Mouse (Mus musculus) forebrain, postnatal 0 days (tissue): ENCODE measurements around the gene Khdc1b. TPM values are rescaled to one million over a fixed set of nuclear protein-coding genes. Genes with fewer than 3 reads are reported as not detected.
"Not testable (repeated sequence)": the region's sequence is repeated elsewhere in the genome, so short reads cannot be mapped to it uniquely, and the experiment has no call there.

Source experiments
- ATAC-seq: fragments of 200-750 bp; cut with Nextera tagmentation; 2 replicates; pipeline ENCODE4 v1.8.0; 2017; ENCODE audit warnings: mild to moderate bottlenecking, moderate library complexity
- DNase-seq: peaks from one replicate; pipeline ENCODE4 v3.0.0-alpha.2; 2015
- H3K27ac ChIP-seq: fragments of 300-500 bp; sonication (generic); 2 replicates; pipeline ENCODE4 v1.5.1; 2014; ENCODE audit warnings: low read depth, mild to moderate bottlenecking, antibody characterized with exemption, low read length, moderate library complexity, mixed read lengths
- H3K27me3 ChIP-seq: fragments of 300-500 bp; sonication (generic); 2 replicates; pipeline ENCODE4 v1.6.1; 2014; ENCODE audit warnings: mild to moderate bottlenecking, low read length, mixed read lengths; ENCODE audit not compliant: insufficient read depth
- H3K36me3 ChIP-seq: fragments of 300-500 bp; sonication (generic); 2 replicates; pipeline ENCODE4 v1.6.1; 2014; ENCODE audit warnings: mild to moderate bottlenecking, moderate library complexity; ENCODE audit not compliant: insufficient read depth
- H3K4me1 ChIP-seq: fragments of 300-500 bp; sonication (generic); 2 replicates; pipeline ENCODE4 v1.6.1; 2014; ENCODE audit warnings: antibody characterized with exemption; ENCODE audit not compliant: insufficient read depth
- H3K4me2 ChIP-seq: fragments of 300-500 bp; sonication (generic); 2 replicates; pipeline ENCODE4 v1.6.1; 2014; ENCODE audit warnings: low read depth, mild to moderate bottlenecking, moderate library complexity
- H3K4me3 ChIP-seq: fragments of 300-500 bp; sonication (generic); 2 replicates; pipeline ENCODE4 v1.5.1; 2014; ENCODE audit warnings: low read depth, low read length, mixed read lengths
- H3K9ac ChIP-seq: fragments of 300-500 bp; sonication (generic); 2 replicates; pipeline ENCODE4 v1.6.1; 2014; ENCODE audit warnings: mild to moderate bottlenecking
- H3K9me3 ChIP-seq: fragments of 300-500 bp; sonication (generic); 2 replicates; pipeline ENCODE4 v1.6.1; 2016; ENCODE audit warnings: low read length
- CTCF ChIP-seq: sonication (generic); IDR thresholded peaks from 2 replicates; pipeline ENCODE4 v1.5.1; 2016; ENCODE audit warnings: antibody characterized with exemption, control low read depth, low read depth
- WGBS: fragments of 180-500 bp; shearing (Covaris S2); extraction: QIAGEN DNeasy Blood & Tissue Kit; methylation state at CpG from one replicate; pipeline ENCODE4 v1.1.7; 2014; 5-methylcytosine and 5-hydroxymethylcytosine counted together
- polyA plus RNA-seq: library from polyadenylated mRNA; unstranded; fragments of >200 nt; fragmentation: Nextera tagmentation; extraction: Ambion mirVana; gene quantifications from 2 replicates; pipeline ENCODE4 v1.2.1, GENCODE M21; 2015
- total RNA-seq: library from RNA; depleted of rRNA; stranded (reverse); fragments of >200 nt; gene quantifications from 2 replicates; pipeline ENCODE4 v1.2.3, GENCODE M21; 2014; rRNA removed

The Khdc1b gene
- total RNA-seq (not detected in 2 replicates), polyA plus RNA-seq (0.06 TPM in 1 of 2 replicates, not detected in the other)

DNA sequence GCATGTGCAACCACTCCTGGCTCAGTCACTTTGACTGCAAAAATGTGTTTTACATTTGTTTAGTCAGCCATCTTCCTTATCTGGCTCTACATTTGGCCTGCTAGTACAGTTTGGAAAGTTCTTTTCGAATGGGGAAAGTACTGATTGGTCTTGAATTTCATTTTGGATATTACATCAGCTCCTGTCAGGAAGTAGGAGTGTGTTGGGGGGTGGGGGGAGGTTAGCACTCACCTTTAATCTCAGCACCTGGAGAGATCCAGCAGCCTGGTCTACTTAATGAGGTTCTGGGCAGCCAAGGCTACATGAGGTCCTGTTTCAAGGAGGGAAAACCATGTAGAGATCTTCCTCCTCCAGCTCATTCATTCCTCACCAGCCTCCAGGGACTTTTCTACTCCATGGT lies at the start of gene Khdc1b:
Gene Khdc1b, plus strand, starts transcription at position 301 of the 400 bp plus-strand sequence.
- 80% methylated on average over 1 of the region's 1 CpGs for WGBS
- Histone ChIP-seq H3K4me2 (no peak within 1 kb of the TSS), H3K27ac (no peak within 1 kb of the TSS), H3K4me1 (no peaks in the 10 kb centered on the region), H3K9ac (no peak within 1 kb of the TSS), H3K9me3 (no peaks in the 10 kb centered on the region), H3K36me3 (no peaks in the 10 kb centered on the region), H3K27me3 (no peaks in the 10 kb centered on the region), H3K4me3 (no peak within 1 kb of the TSS)
- no peak for DNase-seq
- TF ChIP-seq CTCF: no peak
- no peak for ATAC-seq

GRCm38 (mm10) chr1:21335836-21336235 lies 47.5 kb upstream of the Khdc1b start:
- no peaks in the 10 kb centered on the region for H3K4me1 ChIP-seq
- no peak for ATAC-seq
- no peak for TF ChIP-seq CTCF
- H3K4me2 ChIP-seq: no peak overlapping the region
- H3K9me3 ChIP-seq: no peaks in the 10 kb centered on the region
- no peaks in the 10 kb centered on the region for H3K27me3 ChIP-seq
- H3K4me3 ChIP-seq: no peak overlapping the region
- H3K36me3 ChIP-seq: no peaks in the 10 kb centered on the region
- no peak for DNase-seq
- H3K9ac ChIP-seq: no peak overlapping the region
- no peak overlapping the region for H3K27ac ChIP-seq

GRCm38 (mm10) chr1:21340745-21341144 lies 42.6 kb upstream of the Khdc1b start:
- 96% methylated on average over 1 of the region's 1 CpGs for WGBS
- no peak for TF ChIP-seq CTCF
- Histone ChIP-seq H3K9me3 (no peaks in the 10 kb centered on the region), H3K4me1 (no peaks in the 10 kb centered on the region), H3K27me3 (no peaks in the 10 kb centered on the region), H3K9ac (no peak overlapping the region), H3K36me3 (no peaks in the 10 kb centered on the region), H3K4me3 (no peak overlapping the region), H3K27ac (no peak overlapping the region), H3K4me2 (no peak overlapping the region)
- no peak for ATAC-seq
- DNase-seq: no peak

DNA sequence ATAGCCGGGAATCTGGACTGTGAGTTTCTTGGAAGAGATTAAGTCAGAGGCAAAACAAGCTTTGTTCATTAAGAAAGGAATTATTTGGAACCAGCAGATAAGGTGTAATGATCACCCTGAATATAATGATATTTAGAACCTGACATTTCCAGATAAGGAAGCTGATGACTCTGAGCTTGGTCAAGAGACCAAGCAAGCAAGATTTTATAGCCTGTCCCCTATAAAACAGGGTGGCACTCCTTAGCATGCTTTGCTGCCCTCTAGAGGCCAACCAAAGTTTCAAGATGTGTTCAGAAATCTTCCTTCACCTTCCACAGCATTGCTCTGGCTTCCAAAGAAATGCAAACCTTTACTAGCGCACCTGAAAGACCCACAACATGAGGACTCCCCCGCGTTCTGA lies 39.1 kb upstream of the Khdc1b start:
- no peaks in the 10 kb centered on the region for H3K9me3 ChIP-seq
- peak; percentile 69 for DNase-seq
- no peaks in the 10 kb centered on the region for H3K4me1 ChIP-seq
- H3K4me3 ChIP-seq: no peak overlapping the region
- H3K27me3 ChIP-seq: no peaks in the 10 kb centered on the region
- H3K36me3 ChIP-seq: no peaks in the 10 kb centered on the region
- 67% methylated on average over 4 of the region's 4 CpGs for WGBS
- peak; percentile 79 for TF ChIP-seq CTCF
- H3K4me2 ChIP-seq: no peak overlapping the region
- ATAC-seq: peak; percentile 48; the same call in 1 of the 2 replicates
- H3K9ac ChIP-seq: no peak overlapping the region
- no peak overlapping the region for H3K27ac ChIP-seq

- not testable (repeated sequence) for H3K4me3 ChIP-seq, H3K9me3 ChIP-seq, H3K4me1 ChIP-seq, H3K27me3 ChIP-seq, H3K36me3 ChIP-seq, ATAC-seq, H3K27ac ChIP-seq, H3K4me2 ChIP-seq, DNase-seq, H3K9ac ChIP-seq
- 92% methylated on average over 7 of the region's 7 CpGs for WGBS
These were observed 38.6 kb upstream of the Khdc1b start for GRCm38 (mm10) chr1:21344752-21345151.

DNA sequence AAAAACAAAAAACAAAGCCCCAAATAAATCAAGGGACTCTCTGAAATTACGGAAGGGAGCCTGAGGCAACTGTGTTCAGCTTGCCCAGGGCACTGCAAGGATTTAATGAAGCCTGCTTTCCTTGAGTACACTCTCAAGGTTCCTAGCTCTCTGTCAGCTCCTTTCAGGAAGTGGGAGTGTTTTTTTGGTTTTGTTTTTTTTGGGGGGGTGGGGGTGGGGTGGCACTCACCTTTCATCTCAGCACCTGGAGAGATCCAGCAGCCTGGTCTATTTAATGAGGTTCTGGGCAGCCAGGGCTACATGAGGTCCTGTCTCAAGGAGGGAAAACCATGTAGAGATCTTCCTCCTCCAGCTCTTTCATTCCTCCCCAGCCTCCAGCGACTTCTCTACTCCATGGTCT lies 34.0 kb upstream of the Khdc1b start, which contains the start of gene Khdc1a:
Gene Khdc1a, plus strand, starts transcription at position 301 of the 400 bp plus-strand sequence.
- 70% methylated on average over 2 of the region's 2 CpGs for WGBS
- no peak within 1 kb of the TSS for H3K27ac ChIP-seq
- H3K4me3 ChIP-seq: no peak within 1 kb of the TSS
- DNase-seq: no peak
- H3K27me3 ChIP-seq: no peaks in the 10 kb centered on the region
- ATAC-seq: no peak
- no peak within 1 kb of the TSS for H3K4me2 ChIP-seq
- TF ChIP-seq CTCF: no peak
- no peaks in the 10 kb centered on the region for H3K4me1 ChIP-seq
- no peaks in the 10 kb centered on the region for H3K36me3 ChIP-seq
- no peaks in the 10 kb centered on the region for H3K9me3 ChIP-seq
- H3K9ac ChIP-seq: no peak within 1 kb of the TSS

DNA sequence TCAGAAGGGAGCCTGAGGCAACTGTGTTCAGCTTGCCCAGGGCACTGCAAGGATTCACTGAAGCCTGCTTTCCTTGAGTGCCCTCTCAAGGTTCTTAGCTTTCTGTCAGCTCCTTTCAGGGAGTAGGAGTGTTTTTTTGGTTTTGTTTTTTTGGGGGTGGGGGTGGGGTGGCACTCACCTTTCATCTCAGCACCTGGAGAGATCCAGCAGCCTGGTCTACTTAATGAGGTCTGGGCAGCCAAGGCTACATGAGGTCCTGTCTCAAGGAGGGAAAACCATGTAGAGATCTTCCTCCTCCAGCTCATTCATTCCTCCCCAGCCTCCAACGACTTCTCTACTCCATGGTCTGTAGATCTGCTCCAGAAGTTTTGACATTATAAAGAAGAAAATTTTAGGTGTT lies 15.3 kb upstream of the Khdc1b start, which contains the start of gene Khdc1c:
Gene Khdc1c, plus strand, starts transcription at position 301 of the 400 bp plus-strand sequence.
- not testable (repeated sequence) for H3K4me1 ChIP-seq, H3K9me3 ChIP-seq, H3K36me3 ChIP-seq, H3K4me2 ChIP-seq, H3K9ac ChIP-seq, H3K4me3 ChIP-seq, H3K27me3 ChIP-seq, H3K27ac ChIP-seq, ATAC-seq, DNase-seq
- 89% methylated on average over 1 of the region's 1 CpGs for WGBS

GRCm38 (mm10) chr1:21391138-21391671 lies 7.8 kb downstream of the Khdc1b start:
- Histone ChIP-seq H3K4me2 (no peak overlapping the region), H3K4me3 (no peak overlapping the region), H3K4me1 (no peaks in the 10 kb centered on the region), H3K9me3 (no peaks in the 10 kb centered on the region), H3K9ac (no peak overlapping the region), H3K27me3 (no peaks in the 10 kb centered on the region), H3K36me3 (no peaks in the 10 kb centered on the region), H3K27ac (no peak overlapping the region)
- WGBS: 82% methylated on average over 6 of the region's 6 CpGs
- DNase-seq: no peak
- ATAC-seq: no peak
- TF ChIP-seq CTCF: no peak
